Mouse (Mus musculus): Measurements from ENCODE around the gene Scn10a. TPM values are rescaled to one million over a fixed set of nuclear protein-coding genes. Genes with fewer than 3 reads are reported as not detected.

The Scn10a gene
- total RNA-seq, 1 experiment: 0.04 TPM

DNA sequence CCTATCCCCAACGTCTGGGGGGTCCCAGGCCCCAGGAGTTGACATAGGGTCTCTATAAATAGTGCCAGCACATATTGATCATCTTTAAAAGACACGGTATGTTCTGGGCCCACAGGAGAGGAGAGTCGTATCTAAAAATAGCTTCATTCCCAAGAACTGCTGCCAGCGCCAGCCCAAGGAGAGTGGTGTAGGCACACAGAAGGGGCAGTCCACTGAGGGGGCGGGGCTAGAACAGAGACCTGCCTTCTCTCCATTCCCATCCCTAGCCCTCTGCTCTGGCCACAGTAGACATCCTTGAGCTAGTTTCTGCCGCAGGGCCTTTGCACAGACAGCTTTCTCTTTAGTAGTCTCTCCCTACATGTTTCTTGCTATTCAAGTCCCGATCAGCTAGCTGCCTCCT is 144.8 kb downstream of the Scn10a start:
- Histone ChIP-seq H3K9ac (ENCODE audit: insufficient read depth, low read depth, low read length, poor library complexity, severe bottlenecking) (no peak overlapping the region), H3K4me3 (ENCODE audit: insufficient read depth in 1 of 2, low read depth in 1 of 2, low read length in 2 of 2, poor library complexity in 1 of 2, severe bottlenecking in 1 of 2) (no peak overlapping the region), H3K27ac (ENCODE audit: insufficient read depth, low read depth, low read length, poor library complexity, severe bottlenecking) (no peak overlapping the region), H3K4me1 (ENCODE audit: control insufficient read depth in 2 of 2, insufficient read depth in 2 of 2, low read length in 2 of 2, poor library complexity in 1 of 2) (peaks cover 0 to 26% of the 10 kb centered on the region in 2 experiments; a peak in 2 of 4 replicates), H3K36me3 (ENCODE audit: control insufficient read depth, insufficient read depth, low read length, poor library complexity, severe bottlenecking) (no peaks in the 10 kb centered on the region), H3K9me3 (ENCODE audit: control insufficient read depth, insufficient read depth, low read depth, low read length) (no peaks in the 10 kb centered on the region)
- TF ChIP-seq ZC3H11A (IDR thresholded peaks at IDR 0.05; ENCODE audit: borderline replicate concordance, low read depth, low read length): no peak
- TF ChIP-seq HCFC1 (IDR thresholded peaks at IDR 0.05; ENCODE audit: borderline replicate concordance, insufficient read depth, low read length): no peak
- no peak for TF ChIP-seq ZNF384 (IDR thresholded peaks at IDR 0.05; ENCODE audit: low read depth, low read length)
- no peak for TF ChIP-seq MAFK (IDR thresholded peaks at IDR 0.05; ENCODE audit: insufficient read depth, low read depth, low read length)
- TF ChIP-seq CHD2 (IDR thresholded peaks at IDR 0.05; ENCODE audit: low read depth, low read length): no peak
- DNase-seq (ENCODE audit: low read depth, low spot score): no peak
- in situ Hi-C loops (cut with MboI; ENCODE audit: low sequenced_read_pairs in 2 of 2, unreplicated experiment in 2 of 2): loop anchor here in 1 of 2 experiments (10.0 kb wide), 1 partner anchor 110 kb away; no protein-coding TSS in a partner anchor

DNA sequence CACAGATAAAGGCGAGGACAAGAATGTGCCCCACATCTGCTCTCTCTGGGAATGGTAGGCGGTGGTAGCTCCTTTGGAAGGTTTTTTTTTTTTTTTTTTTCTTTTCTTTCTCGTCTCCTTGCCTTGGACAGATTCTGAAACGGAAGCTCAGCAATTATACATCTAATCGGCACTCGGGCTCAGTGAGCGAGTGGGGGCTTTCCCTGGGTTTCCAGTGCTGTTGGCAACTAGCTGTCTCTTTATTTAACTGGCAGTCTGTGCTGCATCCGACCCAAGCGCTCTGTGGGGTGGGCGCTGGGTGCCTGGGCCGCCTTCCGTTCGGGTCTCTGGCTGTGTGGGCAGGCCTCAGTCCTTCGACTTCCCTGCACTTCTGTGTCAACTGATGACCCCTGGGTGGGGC is 146.1 kb downstream of the Scn10a start:
- H3K9me3 ChIP-seq (ENCODE audit: control insufficient read depth, insufficient read depth, low read depth, low read length): no peaks in the 10 kb centered on the region
- TF ChIP-seq HCFC1 (IDR thresholded peaks at IDR 0.05; ENCODE audit: borderline replicate concordance, insufficient read depth, low read length) (no peak), MAFK (IDR thresholded peaks at IDR 0.05; ENCODE audit: insufficient read depth, low read depth, low read length) (no peak), ZNF384 (IDR thresholded peaks at IDR 0.05; ENCODE audit: low read depth, low read length) (no peak), ZC3H11A (IDR thresholded peaks at IDR 0.05; ENCODE audit: borderline replicate concordance, low read depth, low read length) (no peak), CHD2 (IDR thresholded peaks at IDR 0.05; ENCODE audit: low read depth, low read length) (no peak)
- H3K9ac ChIP-seq (ENCODE audit: insufficient read depth, low read depth, low read length, poor library complexity, severe bottlenecking): no peak overlapping the region
- DNase-seq (ENCODE audit: low read depth, low spot score): no peak
- no peak overlapping the region for H3K27ac ChIP-seq (ENCODE audit: insufficient read depth, low read depth, low read length, poor library complexity, severe bottlenecking)
- no peak overlapping the region for H3K4me3 ChIP-seq (ENCODE audit: insufficient read depth in 1 of 2, low read depth in 1 of 2, low read length in 2 of 2, poor library complexity in 1 of 2, severe bottlenecking in 1 of 2)
- in situ Hi-C loops (cut with MboI; ENCODE audit: low sequenced_read_pairs in 2 of 2, unreplicated experiment in 2 of 2): loop anchor here in 1 of 2 experiments (10.0 kb wide), 1 partner anchor 108 kb away; no protein-coding TSS in a partner anchor
- H3K4me1 ChIP-seq (ENCODE audit: control insufficient read depth in 2 of 2, insufficient read depth in 2 of 2, low read length in 2 of 2, poor library complexity in 1 of 2): peaks cover 0 to 22% of the 10 kb centered on the region in 2 experiments; a peak in 2 of 4 replicates
- no peaks in the 10 kb centered on the region for H3K36me3 ChIP-seq (ENCODE audit: control insufficient read depth, insufficient read depth, low read length, poor library complexity, severe bottlenecking)

DNA sequence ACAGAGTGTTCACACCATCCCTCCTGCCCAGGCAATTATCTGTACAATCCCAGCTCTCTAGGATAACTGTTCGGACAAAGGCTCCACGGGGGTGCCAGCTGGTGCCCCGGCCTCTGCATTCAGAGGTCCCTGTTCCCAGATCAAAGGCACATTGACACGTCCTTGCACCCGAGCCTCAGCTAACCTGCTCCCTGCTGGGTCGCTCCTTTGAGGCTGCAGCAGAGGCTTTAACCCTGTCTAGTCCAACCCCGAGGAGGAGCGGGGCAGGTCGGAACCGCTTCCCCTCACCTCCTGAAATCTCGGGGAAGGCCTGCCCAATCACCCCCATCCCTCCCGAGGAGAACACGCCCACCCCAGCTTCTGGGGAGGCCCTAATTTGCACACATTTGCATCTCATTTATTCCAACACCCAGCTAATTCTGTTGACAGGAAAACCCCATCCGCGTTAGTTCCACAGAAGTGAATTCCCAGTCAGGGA is 147.7 kb downstream of the Scn10a start:
- 0 out of 2 replicates have a peak, but pooled peaks have one; percentile 17 for TF ChIP-seq HCFC1 (IDR thresholded peaks at IDR 0.05; ENCODE audit: borderline replicate concordance, insufficient read depth, low read length)
- TF ChIP-seq CHD2 (IDR thresholded peaks at IDR 0.05; ENCODE audit: low read depth, low read length): no peak
- no peak for TF ChIP-seq ZNF384 (IDR thresholded peaks at IDR 0.05; ENCODE audit: low read depth, low read length)
- TF ChIP-seq MAFK (IDR thresholded peaks at IDR 0.05; ENCODE audit: insufficient read depth, low read depth, low read length): 0 out of 2 replicates have a peak, but pooled peaks have one; percentile 39
- TF ChIP-seq ZC3H11A (IDR thresholded peaks at IDR 0.05; ENCODE audit: borderline replicate concordance, low read depth, low read length): no peak

DNA sequence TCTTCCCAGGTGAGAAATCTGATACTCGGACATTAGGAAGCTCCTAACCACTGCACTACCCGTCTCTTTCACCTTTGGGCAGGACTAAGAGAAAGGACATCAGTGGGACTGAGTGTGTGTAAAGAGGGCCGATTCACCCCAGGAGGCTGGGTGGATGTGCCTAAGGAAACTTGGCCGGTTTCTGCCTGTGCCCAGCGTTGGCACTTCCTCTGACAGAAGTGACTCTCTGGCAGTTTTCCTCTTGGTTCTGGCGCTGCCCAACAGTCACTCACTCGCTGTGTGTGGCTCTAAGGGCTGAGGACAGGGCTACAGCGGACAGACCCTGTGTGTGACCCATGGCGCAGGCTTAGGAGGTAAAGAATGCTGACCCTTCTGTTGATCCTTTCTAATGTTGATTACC is 148.5 kb downstream of the Scn10a start:
- in situ Hi-C loops (cut with MboI; ENCODE audit: low sequenced_read_pairs in 2 of 2, unreplicated experiment in 2 of 2): loop anchor here in 1 of 2 experiments (10.0 kb wide), 1 partner anchor 106 kb away; no protein-coding TSS in a partner anchor
- no peak for TF ChIP-seq MAFK (IDR thresholded peaks at IDR 0.05; ENCODE audit: insufficient read depth, low read depth, low read length)
- no peak for TF ChIP-seq HCFC1 (IDR thresholded peaks at IDR 0.05; ENCODE audit: borderline replicate concordance, insufficient read depth, low read length)
- no peak for TF ChIP-seq ZNF384 (IDR thresholded peaks at IDR 0.05; ENCODE audit: low read depth, low read length)
- TF ChIP-seq CHD2 (IDR thresholded peaks at IDR 0.05; ENCODE audit: low read depth, low read length): no peak
- TF ChIP-seq ZC3H11A (IDR thresholded peaks at IDR 0.05; ENCODE audit: borderline replicate concordance, low read depth, low read length): no peak
- Histone ChIP-seq H3K9me3 (ENCODE audit: control insufficient read depth, insufficient read depth, low read depth, low read length) (no peaks in the 10 kb centered on the region), H3K36me3 (ENCODE audit: control insufficient read depth, insufficient read depth, low read length, poor library complexity, severe bottlenecking) (no peaks in the 10 kb centered on the region), H3K27ac (ENCODE audit: insufficient read depth, low read depth, low read length, poor library complexity, severe bottlenecking) (no peak overlapping the region), H3K9ac (ENCODE audit: insufficient read depth, low read depth, low read length, poor library complexity, severe bottlenecking) (no peak overlapping the region), H3K4me1 (ENCODE audit: control insufficient read depth in 2 of 2, insufficient read depth in 2 of 2, low read length in 2 of 2, poor library complexity in 1 of 2) (peaks cover 0 to 31% of the 10 kb centered on the region in 2 experiments; a peak in 3 of 4 replicates), H3K4me3 (ENCODE audit: insufficient read depth in 1 of 2, low read depth in 1 of 2, low read length in 2 of 2, poor library complexity in 1 of 2, severe bottlenecking in 1 of 2) (no peak overlapping the region)
- no peak for DNase-seq (ENCODE audit: low read depth, low spot score)

More for the DNA sequence above, 147.7 kb downstream of the Scn10a start:
- Histone ChIP-seq H3K9me3 (ENCODE audit: control insufficient read depth, insufficient read depth, low read depth, low read length) (no peaks in the 10 kb centered on the region), H3K4me1 (ENCODE audit: control insufficient read depth in 2 of 2, insufficient read depth in 2 of 2, low read length in 2 of 2, poor library complexity in 1 of 2) (peaks cover 0 to 27% of the 10 kb centered on the region in 2 experiments; a peak in 3 of 4 replicates), H3K27ac (ENCODE audit: insufficient read depth, low read depth, low read length, poor library complexity, severe bottlenecking) (no peak overlapping the region), H3K36me3 (ENCODE audit: control insufficient read depth, insufficient read depth, low read length, poor library complexity, severe bottlenecking) (no peaks in the 10 kb centered on the region), H3K9ac (ENCODE audit: insufficient read depth, low read depth, low read length, poor library complexity, severe bottlenecking) (no peak overlapping the region), H3K4me3 (ENCODE audit: insufficient read depth in 1 of 2, low read depth in 1 of 2, low read length in 2 of 2, poor library complexity in 1 of 2, severe bottlenecking in 1 of 2) (no peak overlapping the region)
- in situ Hi-C loops (cut with MboI; ENCODE audit: low sequenced_read_pairs in 2 of 2, unreplicated experiment in 2 of 2): loop anchor here in 1 of 2 experiments (10.0 kb wide), 1 partner anchor 107 kb away; no protein-coding TSS in a partner anchor
- DNase-seq (ENCODE audit: low read depth, low spot score): peak; percentile 89

All from ES-E14 (cell line).